Mouse (Mus musculus) thymus, postnatal 0 days (tissue): Measurements from ENCODE around the gene Hcls1. TPM values are rescaled to one million over a fixed set of nuclear protein-coding genes. Genes with fewer than 3 reads are reported as not detected.

ENCODE experiments used
- DNase-seq: peaks from one replicate; pipeline ENCODE4 v3.0.0-alpha.2; 2015; ENCODE audit warnings: low spot score
- polyA plus RNA-seq: library from polyadenylated mRNA; unstranded; fragments of >200 nt; fragmentation: Nextera tagmentation; extraction: Ambion mirVana; gene quantifications from 2 replicates; pipeline ENCODE4 v1.2.1, GENCODE M21; 2015

The Hcls1 gene
- polyA plus RNA-seq, 1 experiment from 2014 or later: 144 TPM

DNA sequence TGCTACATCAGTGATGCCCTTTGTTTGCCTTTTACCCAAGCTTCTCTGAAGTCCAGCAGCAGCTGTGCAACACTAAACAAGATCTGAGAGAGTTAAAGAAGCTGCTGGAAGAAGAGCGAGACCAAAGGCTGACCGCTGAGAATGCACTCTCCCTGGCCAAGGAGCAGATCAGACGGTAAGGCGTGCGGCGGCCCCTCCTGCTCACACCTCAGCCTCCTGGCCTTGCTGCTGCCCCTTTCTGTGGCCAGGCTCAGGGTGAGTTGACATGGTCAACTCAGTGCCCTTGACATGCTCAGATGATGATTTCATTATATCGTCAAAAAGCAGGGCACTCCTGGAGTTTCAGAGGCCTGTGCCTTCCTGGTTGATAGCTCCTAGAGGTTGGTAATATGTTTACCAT is 5.6 kb upstream of the Hcls1 start:
- no peak for DNase-seq

- DNase-seq: no peak
These were observed 4.3 kb upstream of the Hcls1 start for GRCm38 (mm10) chr16:36930231-36931136.

DNA sequence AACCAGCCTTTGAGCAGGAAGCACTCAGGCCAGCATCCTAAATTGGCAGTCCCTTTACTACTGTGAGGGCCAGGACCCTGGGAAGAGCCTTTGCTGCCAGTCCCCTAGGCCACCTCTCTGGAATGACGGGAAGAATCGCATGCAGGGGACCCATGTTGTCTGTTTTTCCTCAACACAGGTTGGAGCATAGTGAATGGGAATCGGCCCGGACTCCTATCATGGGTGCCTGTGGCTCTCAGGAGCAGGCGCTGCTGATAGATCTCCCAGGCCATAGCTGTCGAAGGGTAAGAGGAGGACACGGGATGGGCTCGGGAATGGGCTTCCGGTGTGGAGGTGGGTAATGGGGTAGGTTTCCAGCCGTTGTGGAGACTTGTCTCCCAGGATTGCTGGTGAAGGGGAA is 3.4 kb upstream of the Hcls1 start:
- DNase-seq: no peak

DNA sequence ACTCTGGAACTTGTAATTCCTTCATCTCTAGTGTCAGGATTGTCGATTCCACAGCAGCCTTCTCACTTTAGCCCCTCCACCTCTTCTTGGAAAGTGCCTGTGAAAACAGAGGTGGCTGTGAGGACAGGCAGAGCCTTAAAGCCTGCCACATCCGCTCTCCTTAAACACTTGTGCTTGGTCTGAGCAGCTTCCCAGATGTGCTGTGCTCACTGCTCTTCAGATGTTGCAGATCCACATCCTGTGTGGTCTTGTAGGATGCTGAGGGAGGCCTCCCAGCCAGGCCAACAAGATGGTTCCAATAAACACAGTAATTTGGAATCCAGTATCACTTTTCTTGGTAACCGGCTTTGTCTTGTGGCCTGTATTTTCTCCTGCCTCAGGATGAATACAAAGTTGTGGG is 2.8 kb upstream of the Hcls1 start:
- peak; percentile 72 for DNase-seq

GRCm38 (mm10) chr16:36932546-36932945 is 2.2 kb upstream of the Hcls1 start:
- DNase-seq: no peak

- DNase-seq: peak; percentile 82
These were observed 497 bp upstream of the Hcls1 start for GRCm38 (mm10) chr16:36934131-36934840.

DNA sequence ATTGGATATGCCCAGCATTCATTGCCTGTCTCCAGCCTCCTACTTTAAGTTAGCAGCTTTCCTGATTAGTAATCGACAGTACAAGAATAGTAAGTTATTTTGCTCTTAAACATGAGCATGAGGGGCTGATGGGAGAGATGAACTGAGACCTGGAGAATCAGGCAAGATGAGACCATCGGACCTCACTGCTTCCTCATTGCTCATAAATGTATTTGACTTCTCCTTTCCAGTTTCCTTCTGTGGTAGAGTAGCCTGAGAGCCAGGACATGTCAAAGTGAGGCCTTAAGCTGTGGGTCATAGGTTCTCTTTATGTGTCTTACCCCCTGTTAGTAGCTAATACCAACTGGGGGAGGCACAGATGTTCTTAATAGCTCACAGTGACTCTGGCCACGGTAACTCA is 1.0 kb downstream of the Hcls1 start:
- no peak for DNase-seq

GRCm38 (mm10) chr16:36941137-36941727 is 6.4 kb downstream of the Hcls1 start:
- DNase-seq: peak; percentile 22

DNA sequence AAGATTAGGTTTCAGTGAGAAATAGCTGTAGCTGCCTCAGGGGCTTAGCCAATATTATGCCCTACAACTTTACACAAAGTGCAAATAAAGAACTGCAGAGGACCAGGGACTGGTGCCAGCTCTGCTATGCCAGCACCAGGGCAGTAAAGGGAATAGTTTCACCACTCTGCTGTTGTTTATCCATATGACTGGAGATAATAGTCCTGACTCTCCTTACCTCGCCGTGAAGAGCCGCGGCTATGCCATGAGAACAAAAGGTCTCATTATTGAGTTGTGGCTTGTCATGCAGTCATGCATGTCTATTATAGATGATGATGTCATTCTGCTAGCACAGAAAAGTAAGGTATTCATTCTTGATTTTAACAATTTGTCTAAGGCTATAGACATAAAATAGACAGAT is 7.1 kb downstream of the Hcls1 start:
- no peak for DNase-seq

DNA sequence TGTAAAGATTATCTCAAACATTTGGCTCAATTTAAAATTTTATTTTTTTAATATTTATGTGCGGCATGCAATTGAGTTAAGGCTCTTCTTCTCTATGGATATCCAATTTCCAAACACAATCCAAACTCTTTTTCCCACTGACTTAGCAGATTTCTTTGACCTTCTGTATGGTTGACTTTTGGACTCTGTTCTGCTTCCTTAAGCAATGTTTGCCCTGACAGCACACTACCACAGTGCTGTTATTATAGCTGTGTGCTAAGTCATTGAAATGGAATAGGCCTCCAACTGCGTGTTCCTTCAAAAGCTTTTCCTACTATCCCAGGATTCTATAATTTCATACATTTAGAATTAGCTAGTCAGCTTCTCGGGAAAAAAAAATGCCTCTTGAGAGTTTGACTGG is 8.8 kb downstream of the Hcls1 start:
- no peak for DNase-seq

- DNase-seq: no peak
These were observed 10.2 kb downstream of the Hcls1 start for GRCm38 (mm10) chr16:36944895-36945424.

DNA sequence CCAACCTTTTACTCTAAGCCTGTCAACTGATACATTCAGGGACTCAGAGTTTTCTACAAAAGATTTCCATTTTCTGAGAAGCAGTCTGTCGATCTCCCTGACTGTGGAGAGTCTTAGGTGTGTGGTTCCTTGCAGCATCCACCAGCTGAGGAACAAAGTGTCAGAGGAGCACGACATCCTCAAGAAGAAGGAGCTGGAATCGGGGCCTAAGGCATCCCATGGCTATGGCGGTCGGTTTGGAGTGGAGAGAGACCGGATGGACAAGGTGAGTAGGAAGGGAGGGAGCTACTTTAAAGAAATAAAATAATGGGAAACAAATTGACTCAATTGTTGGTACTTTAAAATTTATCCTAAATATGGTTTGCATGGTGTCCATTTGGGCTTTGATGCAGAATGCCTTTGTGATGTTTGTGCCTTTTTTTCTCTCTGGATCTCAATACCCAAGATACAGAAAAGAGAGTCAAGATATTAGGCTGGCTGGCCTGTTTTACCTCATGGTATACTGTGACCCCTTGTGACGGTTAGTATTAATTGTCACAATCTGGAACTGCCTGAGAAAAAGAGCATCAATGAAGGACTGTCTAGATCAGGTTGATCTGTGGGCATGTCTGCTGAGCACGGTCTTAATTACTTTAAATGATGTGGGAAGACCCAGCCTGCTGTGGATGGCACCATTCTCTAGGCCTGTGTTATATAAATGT is 11.8 kb downstream of the Hcls1 start:
- DNase-seq: no peak

- DNase-seq: no peak
These were observed 12.9 kb downstream of the Hcls1 start for GRCm38 (mm10) chr16:36947646-36948197.

- no peak for DNase-seq
These were observed 15.0 kb downstream of the Hcls1 start for GRCm38 (mm10) chr16:36949614-36950336.

- DNase-seq: no peak
These were observed 16.2 kb downstream of the Hcls1 start for GRCm38 (mm10) chr16:36951029-36951428.

DNA sequence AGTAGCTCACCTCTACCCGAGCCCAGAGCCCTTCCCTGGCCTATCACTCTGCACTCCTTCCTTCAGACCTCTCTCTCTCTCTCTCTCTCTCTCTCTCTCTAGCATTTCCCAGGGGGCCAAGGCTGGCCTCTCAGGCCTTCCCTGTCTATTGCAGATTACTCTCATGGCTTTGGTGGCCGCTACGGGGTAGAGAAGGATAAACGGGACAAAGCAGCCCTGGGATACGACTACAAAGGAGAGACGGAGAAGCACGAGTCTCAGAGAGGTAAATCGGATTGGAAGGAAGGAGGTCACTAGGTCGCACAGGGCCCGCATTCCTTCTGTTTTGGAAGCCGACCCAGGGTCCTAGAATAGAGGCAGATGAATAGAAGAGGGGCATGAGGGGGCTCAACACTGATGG is 20.3 kb downstream of the Hcls1 start:
- DNase-seq: no peak

GRCm38 (mm10) chr16:36963415-36963814 is 28.6 kb downstream of the Hcls1 start:
- DNase-seq: no peak

DNA sequence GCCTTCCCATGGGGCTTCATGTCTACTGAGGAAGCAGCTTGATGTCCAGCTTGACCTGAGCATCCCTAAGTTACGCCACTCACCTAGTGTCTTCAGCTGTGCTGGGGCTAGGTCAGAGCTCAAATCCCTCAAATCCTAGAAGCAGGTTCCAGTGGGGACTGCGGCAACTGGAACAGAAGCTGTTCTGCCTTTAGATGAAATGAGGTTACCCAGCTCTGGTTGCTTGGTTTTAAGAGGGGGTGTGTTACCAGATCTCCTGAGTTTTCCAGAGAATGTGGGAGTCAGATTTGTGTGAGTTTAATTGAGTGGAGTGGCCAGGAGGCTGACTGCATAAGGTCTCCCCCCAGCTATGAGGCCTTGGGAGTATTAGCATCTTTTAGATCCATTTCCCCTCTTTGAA is 44.3 kb downstream of the Hcls1 start:
- DNase-seq: no peak

DNA sequence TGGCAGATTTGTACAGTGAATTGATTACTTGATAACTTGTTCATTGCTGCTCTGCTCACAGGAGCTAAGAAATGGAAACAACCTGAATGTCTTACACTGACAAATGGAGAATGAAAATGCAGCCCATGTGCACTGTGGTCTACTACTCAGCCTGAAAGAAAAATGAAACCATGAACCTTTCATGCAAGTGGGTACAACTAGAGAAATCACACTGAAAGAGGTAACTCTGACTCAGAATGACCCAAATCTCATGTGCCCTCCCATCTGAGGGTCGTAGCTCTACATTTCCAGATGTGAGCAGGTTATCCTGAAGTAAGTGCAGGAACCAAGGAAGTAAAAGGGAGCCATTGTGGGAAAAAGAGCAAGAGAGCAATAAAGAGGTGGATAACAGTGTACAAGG is 49.0 kb downstream of the Hcls1 start:
- no peak for DNase-seq

DNA sequence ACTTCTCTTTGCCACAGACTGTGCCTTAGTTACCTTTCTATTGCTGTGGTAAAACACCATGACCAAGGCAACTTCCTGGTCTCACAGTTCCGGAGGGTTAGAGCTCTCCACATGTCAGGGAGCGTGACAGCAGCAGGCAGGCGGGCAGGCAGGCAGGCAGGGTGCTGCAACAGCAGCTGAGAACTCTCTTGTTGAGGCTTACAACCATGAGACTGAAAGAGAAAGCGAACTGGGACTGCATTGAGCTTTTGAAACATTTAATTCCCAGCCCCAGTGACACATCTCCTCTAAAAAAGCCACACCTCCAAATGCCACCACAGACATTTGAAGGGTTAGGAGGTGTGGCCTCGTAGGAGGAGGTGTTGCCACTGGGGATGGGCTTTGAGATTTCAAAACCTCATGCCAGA is 50.9 kb downstream of the Hcls1 start:
- DNase-seq: peak; percentile 32
